Mouse (Mus musculus) kidney, postnatal 0 days (tissue): ENCODE measurements around the gene Ube2a. TPM values are rescaled to one million over a fixed set of nuclear protein-coding genes. Genes with fewer than 3 reads are reported as not detected.

Experiments used
- ATAC-seq: fragments of 200-750 bp; cut with Nextera tagmentation; replicated peaks from 2 replicates; pipeline ENCODE4 v1.8.0; 2017; ENCODE audit warnings: low read depth, moderate number of reproducible peaks, moderate TSS enrichment, moderate library complexity; ENCODE audit not compliant: low FRiP score
- DNase-seq: peaks from one replicate; pipeline ENCODE4 v3.0.0-alpha.2; 2016; ENCODE audit warnings: low spot score
- H3K27ac ChIP-seq: fragments of 300-500 bp; sonication (generic); 2 replicates; pipeline ENCODE4 v1.5.1; 2014; ENCODE audit warnings: mild to moderate bottlenecking
- H3K27me3 ChIP-seq: fragments of 300-500 bp; sonication (generic); 2 replicates; pipeline ENCODE4 v1.6.1; 2014; ENCODE audit warnings: low read length, mixed read lengths; ENCODE audit not compliant: insufficient read depth
- H3K36me3 ChIP-seq: fragments of 300-500 bp; sonication (generic); 2 replicates; pipeline ENCODE4 v1.6.1; 2014; ENCODE audit warnings: low read length, mixed read lengths; ENCODE audit not compliant: insufficient read depth
- H3K4me1 ChIP-seq: fragments of 300-500 bp; sonication (generic); replicated peaks from 2 replicates; pipeline ENCODE4 v1.6.1; 2014; ENCODE audit warnings: antibody characterized with exemption, low read length, mixed read lengths; ENCODE audit not compliant: insufficient read depth
- H3K4me2 ChIP-seq: fragments of 300-500 bp; sonication (generic); 2 replicates; pipeline ENCODE4 v1.6.1; 2014; ENCODE audit warnings: mild to moderate bottlenecking, low read length, moderate library complexity, mixed read lengths
- H3K4me3 ChIP-seq: fragments of 300-500 bp; sonication (generic); replicated peaks from 2 replicates; pipeline ENCODE4 v1.5.1; 2014; ENCODE audit warnings: low read depth, low read length
- H3K9ac ChIP-seq: fragments of 300-500 bp; sonication (generic); 2 replicates; pipeline ENCODE4 v1.6.1; 2014; ENCODE audit warnings: low read depth, low read length
- H3K9me3 ChIP-seq: fragments of 300-500 bp; sonication (generic); replicated peaks from 2 replicates; pipeline ENCODE4 v1.6.1; 2016; ENCODE audit warnings: low read length, inconsistent platforms, mixed read lengths
- CTCF ChIP-seq: IDR thresholded peaks from 2 replicates; pipeline ENCODE4 v1.5.1; 2016; ENCODE audit warnings: antibody characterized with exemption, low read depth, mild to moderate bottlenecking, moderate library complexity
- WGBS: fragments of 180-500 bp; shearing (Covaris S2); extraction: QIAGEN DNeasy Blood & Tissue Kit; methylation state at CpG from one replicate; pipeline ENCODE4 v1.1.7; 2014; 5-methylcytosine and 5-hydroxymethylcytosine counted together
- polyA plus RNA-seq: library from polyadenylated mRNA; unstranded; fragments of >200 nt; fragmentation: Nextera tagmentation; extraction: Ambion mirVana; gene quantifications from 2 replicates; pipeline ENCODE4 v1.2.1, GENCODE M21; 2015

Gene Ube2a
- 157 and 163 TPM in 2 replicates for polyA plus RNA-seq

DNA sequence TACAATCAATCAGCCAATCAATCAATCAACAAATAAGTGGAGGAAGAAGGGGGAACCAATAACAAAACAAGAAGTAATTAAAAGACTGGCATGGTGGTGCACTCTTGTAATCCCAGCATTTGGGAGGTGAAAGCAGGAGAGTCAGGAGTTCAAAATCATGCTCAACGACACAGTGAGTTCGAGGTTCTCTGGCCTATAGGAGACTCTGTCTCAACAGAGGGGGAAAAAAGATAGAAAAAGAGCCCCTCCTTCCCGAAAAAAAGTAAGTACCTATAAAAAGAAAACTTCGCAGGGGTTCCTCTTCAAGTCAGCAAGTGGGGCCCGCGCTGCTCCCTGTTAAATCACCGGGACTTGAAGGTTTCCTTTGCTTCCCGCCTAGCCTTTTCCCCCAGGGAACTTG lies at the start of gene Ube2a, which contains the start of gene C330007P06Rik:
Gene Ube2a, plus strand, starts transcription at position 136 of the 400 bp plus-strand sequence.
Gene C330007P06Rik, minus strand, starts transcription at position 347 of the 400 bp plus-strand sequence.
- H3K27me3 ChIP-seq = no peaks in the 10 kb centered on the region
- ATAC-seq (peak; percentile 27; the same call in 1 of the 2 replicates), DNase-seq (no peak)
- H3K4me3 ChIP-seq = peak within 1 kb of the TSS; percentile 75
- peak within 1 kb of the TSS; percentile 59 for H3K4me2 ChIP-seq
- H3K9ac ChIP-seq = peak within 1 kb of the TSS; percentile 79
- H3K36me3 ChIP-seq = no peaks in the 10 kb centered on the region
- H3K9me3 ChIP-seq = no peaks in the 10 kb centered on the region
- peak within 1 kb of the TSS; percentile 77 for H3K27ac ChIP-seq
- WGBS = 33% methylated on average over 8 of the region's 8 CpGs
- no peaks in the 10 kb centered on the region for H3K4me1 ChIP-seq
- TF ChIP-seq CTCF = no peak

DNA sequence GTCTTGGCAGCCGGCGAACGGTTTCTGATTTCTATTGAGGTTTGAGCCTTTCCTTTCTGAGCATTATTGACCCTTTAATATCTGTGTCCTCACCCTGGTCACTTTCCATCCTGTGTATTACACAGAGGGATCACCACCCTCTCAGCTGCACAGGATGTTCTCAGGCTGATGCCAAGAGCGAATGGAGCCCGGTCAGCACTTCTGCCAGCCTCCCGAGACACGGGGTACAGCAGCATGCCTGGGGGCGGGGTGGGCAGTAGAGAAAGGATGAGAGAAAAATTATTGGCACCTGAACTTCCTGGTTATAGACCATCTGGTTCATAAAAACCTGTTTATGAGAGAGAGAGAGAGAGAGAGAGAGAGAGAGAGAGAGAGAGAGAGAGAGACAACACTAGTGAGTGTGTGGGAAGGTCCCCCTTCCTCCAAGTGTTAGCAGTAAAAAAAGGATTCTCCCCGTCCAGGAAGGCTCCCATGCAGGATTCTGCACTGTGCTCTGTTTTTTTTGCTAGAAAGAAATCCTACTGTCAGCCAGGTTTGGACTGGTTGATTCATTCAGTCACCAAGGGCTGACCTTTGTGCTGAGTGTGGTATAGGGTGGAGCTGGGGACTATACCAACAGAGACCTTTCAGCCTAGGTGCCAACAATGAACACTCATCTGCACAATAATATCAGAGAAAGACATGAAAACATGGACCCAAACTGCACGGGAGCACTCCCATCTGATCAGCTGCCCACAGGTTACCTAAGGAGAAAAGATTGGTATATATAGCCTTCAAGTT lies 49.6 kb upstream of the Ube2a start:
- WGBS = 75% methylated on average over 10 of the region's 10 CpGs
- ATAC-seq = no peak
- Histone ChIP-seq H3K4me1 (no peaks in the 10 kb centered on the region), H3K4me3 (no peak overlapping the region), H3K9me3 (no peaks in the 10 kb centered on the region), H3K4me2 (no peak overlapping the region), H3K27me3 (no peaks in the 10 kb centered on the region), H3K27ac (no peak overlapping the region), H3K36me3 (no peaks in the 10 kb centered on the region), H3K9ac (no peak overlapping the region)
- no peak for TF ChIP-seq CTCF
- DNase-seq = no peak

DNA sequence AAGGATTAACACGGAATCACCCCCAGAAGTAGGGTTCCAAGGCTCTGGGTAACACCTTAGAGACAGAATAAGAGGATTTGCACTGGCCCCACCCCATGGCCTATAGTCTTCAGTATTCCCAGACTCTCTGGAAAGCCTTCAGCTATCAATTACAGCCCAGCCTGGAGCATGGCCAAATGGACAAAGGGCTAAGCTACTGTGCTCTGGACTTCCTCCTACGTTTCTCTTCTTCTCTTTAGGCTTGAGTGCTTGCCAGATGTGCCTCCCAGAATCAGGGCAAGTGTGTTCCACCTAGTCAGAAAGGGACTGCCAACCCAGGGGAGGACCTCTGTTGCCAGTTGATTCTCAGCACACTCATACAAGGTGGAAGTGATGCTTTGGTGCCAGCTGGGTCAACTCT lies 48.7 kb upstream of the Ube2a start:
- DNase-seq (no peak), ATAC-seq (no peak)
- no peaks in the 10 kb centered on the region for H3K36me3 ChIP-seq
- H3K4me2 ChIP-seq = no peak overlapping the region
- TF ChIP-seq CTCF = no peak
- no peaks in the 10 kb centered on the region for H3K27me3 ChIP-seq
- H3K9me3 ChIP-seq = no peaks in the 10 kb centered on the region
- WGBS = 50% methylated on average over 2 of the region's 2 CpGs
- H3K4me1 ChIP-seq = no peaks in the 10 kb centered on the region
- no peak overlapping the region for H3K4me3 ChIP-seq
- no peak overlapping the region for H3K27ac ChIP-seq
- H3K9ac ChIP-seq = no peak overlapping the region

DNA sequence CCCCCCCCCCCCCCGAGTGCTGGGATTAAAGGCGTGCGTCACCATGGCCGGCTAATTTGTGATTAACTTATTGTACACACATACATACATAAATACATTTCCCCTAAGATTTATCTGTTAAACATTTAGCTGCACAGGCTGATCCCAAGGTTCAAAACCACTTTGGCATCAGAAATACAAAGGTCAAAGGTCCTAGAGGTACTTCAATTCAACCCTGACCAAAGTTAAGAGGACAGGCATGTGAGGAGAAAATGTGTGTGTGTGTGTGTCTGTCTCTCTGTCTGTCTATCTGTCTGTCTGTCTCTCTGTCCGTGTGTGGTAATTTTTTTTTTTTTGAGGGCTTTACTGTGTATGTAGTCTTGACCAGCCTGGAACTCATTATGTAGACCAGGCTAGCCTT lies 46.8 kb upstream of the Ube2a start:
- no peak for TF ChIP-seq CTCF
- Histone ChIP-seq H3K36me3 (no peaks in the 10 kb centered on the region), H3K9ac (no peak overlapping the region), H3K4me2 (no peak overlapping the region), H3K4me1 (no peaks in the 10 kb centered on the region), H3K4me3 (no peak overlapping the region), H3K27me3 (no peaks in the 10 kb centered on the region), H3K27ac (no peak overlapping the region), H3K9me3 (no peaks in the 10 kb centered on the region)
- ATAC-seq (no peak), DNase-seq (no peak)
- 92% methylated on average over 3 of the region's 5 CpGs for WGBS

DNA sequence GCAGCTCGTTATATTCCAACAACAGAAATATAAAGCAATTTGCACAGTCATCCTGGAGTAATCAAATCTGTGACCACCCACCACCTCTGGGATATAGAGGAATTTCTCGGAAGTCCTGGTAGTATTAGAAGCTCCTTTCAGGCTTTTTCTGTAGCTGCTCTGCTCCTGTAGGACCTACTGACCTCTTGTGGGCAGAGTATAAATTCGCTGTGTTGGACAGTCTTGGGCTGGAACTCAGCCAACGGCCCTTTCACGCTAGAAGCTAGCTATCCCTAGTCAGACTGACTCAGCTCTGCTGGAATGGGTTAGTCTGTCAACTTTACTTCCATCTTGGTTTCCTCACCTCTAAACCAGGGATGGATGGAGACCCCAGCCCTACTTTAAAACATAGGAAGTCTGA lies 43.4 kb upstream of the Ube2a start:
- WGBS = 34% methylated on average over 5 of the region's 5 CpGs
- H3K36me3 ChIP-seq = no peaks in the 10 kb centered on the region
- DNase-seq (peak; percentile 50), ATAC-seq (peak; percentile 54; the same call in 1 of the 2 replicates)
- H3K4me3 ChIP-seq = no peak overlapping the region
- H3K27me3 ChIP-seq = no peaks in the 10 kb centered on the region
- no peaks in the 10 kb centered on the region for H3K4me1 ChIP-seq
- no peak overlapping the region for H3K9ac ChIP-seq
- no peaks in the 10 kb centered on the region for H3K9me3 ChIP-seq
- H3K27ac ChIP-seq = no peak overlapping the region
- no peak overlapping the region for H3K4me2 ChIP-seq
- peak; percentile 57 for TF ChIP-seq CTCF

DNA sequence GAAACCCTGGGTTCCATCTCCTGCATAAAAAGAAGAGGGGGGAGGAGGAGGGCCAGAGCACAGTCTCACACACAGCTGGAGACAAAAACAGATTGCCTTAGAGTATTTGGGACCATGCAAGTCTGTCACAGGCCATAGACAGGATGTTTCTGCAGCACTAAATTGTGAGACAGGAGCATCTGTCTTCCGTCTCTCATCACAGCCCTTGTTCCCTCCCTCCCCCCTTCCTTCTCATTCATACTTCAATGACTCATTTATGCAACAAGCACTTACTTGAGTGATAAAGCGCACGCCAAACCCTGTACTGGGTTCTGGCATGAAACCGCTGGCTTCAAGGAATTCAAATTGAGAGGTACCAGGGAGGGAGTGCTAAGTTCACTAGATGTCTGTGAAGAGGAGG lies 42.1 kb upstream of the Ube2a start:
- Histone ChIP-seq H3K4me3 (no peak overlapping the region), H3K4me2 (no peak overlapping the region), H3K27me3 (no peaks in the 10 kb centered on the region), H3K9me3 (no peaks in the 10 kb centered on the region), H3K4me1 (no peaks in the 10 kb centered on the region), H3K9ac (no peak overlapping the region), H3K27ac (no peak overlapping the region), H3K36me3 (no peaks in the 10 kb centered on the region)
- DNase-seq (no peak), ATAC-seq (no peak)
- 67% methylated on average over 4 of the region's 4 CpGs for WGBS
- no peak for TF ChIP-seq CTCF
